Mouse (Mus musculus) limb, embryonic 11.5 days (tissue): ENCODE measurements around the gene Nebl. TPM values are rescaled to one million over a fixed set of nuclear protein-coding genes. Genes with fewer than 3 reads are reported as not detected.

ENCODE experiments used
- ATAC-seq: fragments of 200-750 bp; cut with Nextera tagmentation; 2 replicates; pipeline ENCODE4 v1.8.0; 2017; ENCODE audit warnings: low read depth; ENCODE audit not compliant: insufficient number of reproducible peaks, low FRiP score, low TSS enrichment
- DNase-seq: peaks from one replicate; pipeline ENCODE4 v3.0.0-alpha.2; 2015; ENCODE audit warnings: low spot score
- H3K27ac ChIP-seq: fragments of 300-500 bp; sonication (generic); replicated peaks from 2 replicates; pipeline ENCODE4 v1.5.1; 2014; ENCODE audit warnings: low read depth, mild to moderate bottlenecking, low read length
- H3K27me3 ChIP-seq: fragments of 300-500 bp; sonication (generic); 2 replicates; pipeline ENCODE4 v1.6.1; 2014; ENCODE audit warnings: mild to moderate bottlenecking, low read length, mixed read lengths; ENCODE audit not compliant: control insufficient read depth, insufficient read depth
- H3K36me3 ChIP-seq: fragments of 300-500 bp; sonication (generic); 2 replicates; pipeline ENCODE4 v1.6.1; 2014; ENCODE audit warnings: mild to moderate bottlenecking, low read length, moderate library complexity, mixed read lengths; ENCODE audit not compliant: control insufficient read depth, insufficient read depth
- H3K4me1 ChIP-seq: fragments of 300-500 bp; sonication (generic); 2 replicates; pipeline ENCODE4 v1.6.1; 2014; ENCODE audit warnings: low read length, mixed read lengths; ENCODE audit not compliant: control insufficient read depth, insufficient read depth
- H3K4me2 ChIP-seq: fragments of 300-500 bp; sonication (generic); 2 replicates; pipeline ENCODE4 v1.6.1; 2014; ENCODE audit warnings: low read depth, mild to moderate bottlenecking, moderate library complexity; ENCODE audit not compliant: severe bottlenecking
- H3K4me3 ChIP-seq: fragments of 300-500 bp; sonication (generic); 2 replicates; pipeline ENCODE4 v1.5.1; 2014; ENCODE audit warnings: low read depth, low read length
- H3K9ac ChIP-seq: fragments of 300-500 bp; sonication (generic); 2 replicates; pipeline ENCODE4 v1.6.1; 2014; ENCODE audit warnings: mild to moderate bottlenecking, low read length
- H3K9me3 ChIP-seq: fragments of 300-500 bp; sonication (generic); 2 replicates; pipeline ENCODE4 v1.6.1; 2016; ENCODE audit warnings: low read length; ENCODE audit not compliant: control insufficient read depth
- WGBS: fragments of 180-500 bp; shearing (Covaris S2); extraction: QIAGEN DNeasy Blood & Tissue Kit; methylation state at CpG from one replicate; pipeline ENCODE4 v1.1.7; 2014; 5-methylcytosine and 5-hydroxymethylcytosine counted together
- polyA plus RNA-seq: library from polyadenylated mRNA; unstranded; fragments of >200 nt; fragmentation: Nextera tagmentation; extraction: Ambion mirVana; gene quantifications from 2 replicates; pipeline ENCODE4 v1.2.1, GENCODE M21; 2014

Nebl gene
- 4.8 and 6.1 TPM in 2 replicates for polyA plus RNA-seq

DNA sequence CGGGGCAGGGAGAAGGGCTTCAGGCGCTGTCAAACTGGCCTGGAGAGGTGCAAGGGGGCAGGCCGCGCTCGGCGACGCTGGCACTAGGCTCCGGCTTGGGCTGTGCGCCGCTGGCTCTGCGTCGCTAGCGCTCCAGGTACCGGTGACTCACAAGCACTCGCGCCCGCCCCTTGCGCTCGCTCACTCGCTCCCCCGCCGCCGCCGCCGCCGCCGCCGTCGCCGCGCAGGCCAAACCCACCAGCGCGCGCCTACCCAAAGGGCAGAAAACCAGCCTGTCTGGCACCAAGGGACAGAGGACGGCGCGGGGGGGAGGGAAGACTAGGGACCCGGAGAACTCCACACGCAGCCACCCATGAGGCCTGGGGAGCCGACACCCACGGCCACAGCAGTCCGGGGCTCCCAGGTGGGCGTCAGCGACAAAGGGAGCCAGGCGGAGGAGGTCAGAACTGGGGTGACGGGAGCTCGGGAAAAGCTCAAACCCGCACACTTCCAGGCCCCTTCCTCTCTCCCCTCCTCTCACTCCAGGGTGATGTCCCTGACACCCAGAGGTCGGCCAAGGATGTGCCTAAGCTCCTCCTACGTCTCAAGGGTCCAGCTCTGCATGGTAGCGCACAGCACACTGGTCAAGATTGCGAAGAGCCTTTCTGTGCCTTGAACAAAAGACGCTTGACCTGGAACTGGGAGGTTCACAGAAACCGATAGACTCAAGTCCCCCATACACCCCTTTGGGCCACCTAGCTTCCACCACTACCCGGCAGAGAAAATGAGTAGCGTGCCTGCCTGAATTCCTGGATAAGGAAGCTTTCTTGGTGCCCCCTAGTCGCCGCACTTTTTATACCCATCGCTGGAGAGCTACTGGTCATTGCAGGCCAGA is at the start of gene Nebl:
Gene Nebl (minus strand): TSS at position 508 of the 874 bp plus-strand sequence.
- Histone ChIP-seq H3K9me3 (no peaks in the 10 kb centered on the region), H3K27ac (no peak within 1 kb of the TSS), H3K4me3 (peak within 1 kb of the TSS; percentile 55), H3K27me3 (peaks cover 16% of the 10 kb centered on the region), H3K4me2 (peak within 1 kb of the TSS; percentile 90), H3K36me3 (no peaks in the 10 kb centered on the region), H3K9ac (peak within 1 kb of the TSS; percentile 59), H3K4me1 (peaks cover 10% of the 10 kb centered on the region; the same call in 1 of the 2 replicates)
- ATAC-seq: peak; percentile 85
- under 1% methylated on average over 51 of the region's 59 CpGs for WGBS
- DNase-seq: peak; percentile 77

DNA sequence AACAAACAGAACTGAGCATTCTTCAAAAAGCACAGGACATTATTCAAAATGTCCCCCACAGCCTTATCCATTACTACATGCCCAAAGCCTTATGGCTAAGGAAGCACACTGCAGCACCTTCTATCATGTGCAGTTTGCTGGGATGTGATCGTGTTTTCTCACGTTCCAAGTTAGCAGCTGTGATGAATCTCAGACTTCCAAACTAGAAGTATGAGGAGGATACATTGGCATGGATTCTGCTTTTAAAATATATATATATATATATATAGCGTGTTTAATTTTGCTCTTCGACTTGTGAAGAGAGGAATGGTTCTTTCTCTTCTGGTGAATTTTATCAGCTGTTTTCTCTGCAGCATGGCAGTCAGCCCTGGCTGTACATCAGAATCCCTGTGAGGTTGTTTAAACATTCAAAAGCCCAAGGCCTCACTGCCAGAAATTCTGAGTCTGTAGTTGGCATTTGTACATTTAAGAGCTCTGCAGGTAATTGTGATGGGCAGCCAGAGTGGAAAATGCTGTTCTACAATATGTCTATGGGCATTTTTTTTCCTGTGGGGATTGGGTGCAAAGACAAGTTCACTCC is 39.1 kb upstream of the Nebl start:
- H3K9ac ChIP-seq: no peak overlapping the region
- no peaks in the 10 kb centered on the region for H3K27me3 ChIP-seq
- WGBS: 94% methylated on average over 4 of the region's 4 CpGs
- H3K4me1 ChIP-seq: no peaks in the 10 kb centered on the region
- no peaks in the 10 kb centered on the region for H3K9me3 ChIP-seq
- H3K27ac ChIP-seq: no peak overlapping the region
- no peaks in the 10 kb centered on the region for H3K36me3 ChIP-seq
- DNase-seq: no peak
- H3K4me3 ChIP-seq: no peak overlapping the region
- ATAC-seq: no peak
- H3K4me2 ChIP-seq: no peak overlapping the region

GRCm38 (mm10) chr2:17769242-17769755 is 38.0 kb upstream of the Nebl start:
- Histone ChIP-seq H3K36me3 (no peaks in the 10 kb centered on the region), H3K4me2 (no peak overlapping the region), H3K27ac (no peak overlapping the region), H3K4me3 (no peak overlapping the region), H3K9me3 (no peaks in the 10 kb centered on the region), H3K4me1 (no peaks in the 10 kb centered on the region), H3K27me3 (no peaks in the 10 kb centered on the region), H3K9ac (no peak overlapping the region)
- no peak for ATAC-seq
- 70% methylated on average over 5 of the region's 5 CpGs for WGBS
- DNase-seq: no peak

DNA sequence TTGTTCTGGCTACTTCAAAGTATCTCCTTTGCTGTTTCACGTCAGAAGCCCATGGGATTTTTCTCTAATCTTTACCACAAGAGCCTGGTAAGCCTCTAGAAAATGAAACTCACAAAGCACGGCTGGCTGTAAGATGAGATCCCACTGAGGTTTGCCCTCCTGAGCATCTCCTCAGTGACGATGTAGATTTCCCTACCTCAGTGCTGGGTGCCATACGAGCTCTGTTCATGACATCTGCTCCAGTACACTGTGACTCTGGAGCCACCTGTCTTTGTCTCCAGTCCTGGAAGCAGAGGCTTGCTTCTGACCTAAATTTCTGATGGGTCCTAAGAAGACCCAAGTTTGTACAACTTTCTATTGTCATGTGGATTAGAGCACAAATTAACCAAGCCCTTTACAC is 25.0 kb upstream of the Nebl start:
- no peaks in the 10 kb centered on the region for H3K36me3 ChIP-seq
- H3K4me2 ChIP-seq: no peak overlapping the region
- 52% methylated on average over 4 of the region's 4 CpGs for WGBS
- ATAC-seq (no peak), DNase-seq (no peak)
- no peaks in the 10 kb centered on the region for H3K4me1 ChIP-seq
- no peaks in the 10 kb centered on the region for H3K9me3 ChIP-seq
- H3K9ac ChIP-seq: no peak overlapping the region
- no peaks in the 10 kb centered on the region for H3K27me3 ChIP-seq
- H3K4me3 ChIP-seq: no peak overlapping the region
- no peak overlapping the region for H3K27ac ChIP-seq

- peak; percentile 56 for ATAC-seq
- Histone ChIP-seq H3K4me1 (peaks cover 6% of the 10 kb centered on the region; the same call in 1 of the 2 replicates), H3K27me3 (no peaks in the 10 kb centered on the region), H3K9ac (no peak overlapping the region), H3K9me3 (no peaks in the 10 kb centered on the region), H3K4me3 (peak overlapping the region; percentile 24), H3K36me3 (no peaks in the 10 kb centered on the region), H3K27ac (no peak overlapping the region), H3K4me2 (peak overlapping the region; percentile 50)
- 4% methylated on average over 11 of the region's 11 CpGs for WGBS
- no peak for DNase-seq
These were observed 10.9 kb upstream of the Nebl start for GRCm38 (mm10) chr2:17742051-17742763.

DNA sequence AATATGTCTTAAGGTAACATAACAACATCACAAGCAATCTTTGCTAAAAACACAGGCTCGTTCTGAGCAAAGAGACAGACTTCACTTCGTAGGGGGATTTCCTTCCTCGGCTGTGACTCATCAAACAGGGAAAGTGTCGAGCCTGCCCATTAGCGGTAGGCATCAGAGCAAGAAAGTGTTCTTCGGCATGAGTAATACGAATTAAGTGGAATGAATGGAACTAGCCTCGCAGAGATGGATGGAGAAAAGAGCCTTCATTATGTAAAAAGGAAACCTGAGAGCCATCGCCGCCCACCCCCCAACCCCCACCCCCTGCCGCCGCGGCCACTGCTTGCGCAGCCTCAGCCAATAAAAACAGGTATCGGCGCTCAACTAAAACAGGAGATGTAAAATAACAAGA is 10.3 kb upstream of the Nebl start:
- under 1% methylated on average over 16 of the region's 16 CpGs for WGBS
- H3K4me1 ChIP-seq: peaks cover 6% of the 10 kb centered on the region; the same call in 1 of the 2 replicates
- H3K9me3 ChIP-seq: no peaks in the 10 kb centered on the region
- no peaks in the 10 kb centered on the region for H3K27me3 ChIP-seq
- ATAC-seq (peak; percentile 61; the same call in 1 of the 2 replicates), DNase-seq (peak; percentile 65)
- no peaks in the 10 kb centered on the region for H3K36me3 ChIP-seq
- H3K4me2 ChIP-seq: peak overlapping the region; percentile 50
- H3K9ac ChIP-seq: no peak overlapping the region
- H3K27ac ChIP-seq: no peak overlapping the region
- peak overlapping the region; percentile 24 for H3K4me3 ChIP-seq

GRCm38 (mm10) chr2:17740454-17740853 is 9.2 kb upstream of the Nebl start:
- H3K9me3 ChIP-seq: no peaks in the 10 kb centered on the region
- no peaks in the 10 kb centered on the region for H3K27me3 ChIP-seq
- H3K4me1 ChIP-seq: peaks cover 6% of the 10 kb centered on the region; the same call in 1 of the 2 replicates
- no peak overlapping the region for H3K27ac ChIP-seq
- no peak overlapping the region for H3K4me3 ChIP-seq
- H3K36me3 ChIP-seq: no peaks in the 10 kb centered on the region
- H3K4me2 ChIP-seq: no peak overlapping the region
- ATAC-seq (no peak), DNase-seq (no peak)
- no peak overlapping the region for H3K9ac ChIP-seq
- 33% methylated on average over 2 of the region's 2 CpGs for WGBS

DNA sequence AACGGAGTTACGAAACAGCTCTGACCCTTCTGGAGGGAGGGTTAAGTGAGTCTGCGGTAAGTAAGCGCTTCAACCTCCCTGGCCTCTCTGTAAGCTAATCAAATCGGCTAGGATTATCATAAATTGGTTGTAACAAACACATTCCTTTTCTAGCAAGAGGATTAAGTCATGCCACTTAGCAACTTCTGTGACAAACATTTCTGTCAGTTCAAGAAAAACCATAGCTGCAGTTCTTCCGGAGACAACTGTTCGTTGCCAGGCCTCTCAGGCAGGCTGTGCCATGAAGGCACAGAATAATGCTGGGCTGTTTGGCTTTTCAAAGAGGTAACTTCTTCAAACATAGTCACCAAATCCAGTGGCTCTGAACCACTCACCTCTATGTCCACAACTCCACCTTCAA is 946 bp upstream of the Nebl start:
- peaks cover 16% of the 10 kb centered on the region for H3K27me3 ChIP-seq
- no peak overlapping the region for H3K4me2 ChIP-seq
- H3K9ac ChIP-seq: no peak overlapping the region
- WGBS: 21% methylated on average over 7 of the region's 7 CpGs
- DNase-seq (no peak), ATAC-seq (no peak)
- H3K27ac ChIP-seq: no peak overlapping the region
- no peaks in the 10 kb centered on the region for H3K9me3 ChIP-seq
- H3K36me3 ChIP-seq: no peaks in the 10 kb centered on the region
- H3K4me3 ChIP-seq: no peak overlapping the region
- peaks cover 10% of the 10 kb centered on the region; the same call in 1 of the 2 replicates for H3K4me1 ChIP-seq
